Mouse (Mus musculus) G1E (cell line): ENCODE data around the gene Ovch2.

Source experiments
- CTCF ChIP-seq: IDR thresholded peaks from 2 replicates; pipeline ENCODE4 v1.5.1; 2012; ENCODE audit warnings: low read depth, low read length, inconsistent platforms, mixed read lengths
- GATA1 ChIP-seq: IDR thresholded peaks from 2 replicates; pipeline ENCODE4 v1.6.1; 2012; ENCODE audit warnings: borderline replicate concordance, low read length, inconsistent platforms, mixed read lengths

DNA sequence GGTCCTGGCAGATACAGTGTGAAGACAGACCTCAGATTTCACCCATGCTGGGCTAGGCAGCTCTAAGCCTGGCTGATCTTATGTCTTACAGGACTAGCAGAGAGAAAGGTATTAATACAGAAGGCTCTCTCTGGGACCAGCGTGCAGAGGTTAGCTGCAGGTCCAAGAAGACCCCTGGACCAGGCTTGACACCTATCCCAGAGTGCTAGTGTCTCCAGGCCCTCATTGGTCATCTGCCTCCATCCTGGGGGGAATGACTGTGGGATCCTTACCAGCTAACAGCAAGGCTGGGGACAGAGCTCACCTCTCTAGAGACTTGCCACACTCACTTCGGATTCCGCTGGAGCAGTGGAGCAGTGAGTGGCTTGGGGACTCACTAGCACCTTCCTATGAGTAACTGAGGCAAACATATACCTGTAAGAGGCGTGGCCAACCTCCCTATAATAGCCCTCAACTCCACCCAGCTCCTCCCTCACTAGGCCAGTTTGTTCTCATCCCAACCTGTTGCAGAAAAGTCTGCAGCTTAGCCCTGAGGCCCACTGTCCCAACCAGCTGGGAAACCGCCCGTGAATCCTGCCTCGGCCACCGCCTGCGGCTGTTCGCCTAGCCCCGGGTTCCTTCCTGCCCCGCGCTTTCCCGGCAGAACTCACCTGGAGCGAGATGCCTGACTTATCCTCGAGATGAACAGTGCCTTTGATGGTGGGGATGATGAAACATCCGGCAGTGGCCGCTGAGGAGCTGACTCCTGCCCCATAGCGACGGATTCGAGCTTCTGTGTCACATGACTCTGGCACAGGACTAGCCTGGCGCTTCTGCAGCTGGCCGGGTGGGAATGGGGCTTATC lies 43.5 kb downstream of the Ovch2 start, which contains the start of gene Cyb5r2:
- no peak for TF ChIP-seq CTCF
- no peak for TF ChIP-seq GATA1
